Mouse (Mus musculus) adrenal gland, adult 10 weeks (tissue): Measurements from ENCODE around the gene Trim23. TPM values are rescaled to one million over a fixed set of nuclear protein-coding genes. Genes with fewer than 3 reads are reported as not detected.

Experiments used
- polyA plus RNA-seq: library from polyadenylated mRNA; stranded (reverse); fragments of 350-450 nt; fragmentation: Illumina TruSeq; extraction: RNeasy Lipid Tissue Mini Kit (QIAGEN cat#74804); gene quantifications from one replicate; pipeline ENCODE4 v1.2.3, GENCODE M21; 2014; ENCODE audit warnings: low read depth, low replicate concordance

Gene Trim23
- 90.7 TPM for polyA plus RNA-seq

DNA sequence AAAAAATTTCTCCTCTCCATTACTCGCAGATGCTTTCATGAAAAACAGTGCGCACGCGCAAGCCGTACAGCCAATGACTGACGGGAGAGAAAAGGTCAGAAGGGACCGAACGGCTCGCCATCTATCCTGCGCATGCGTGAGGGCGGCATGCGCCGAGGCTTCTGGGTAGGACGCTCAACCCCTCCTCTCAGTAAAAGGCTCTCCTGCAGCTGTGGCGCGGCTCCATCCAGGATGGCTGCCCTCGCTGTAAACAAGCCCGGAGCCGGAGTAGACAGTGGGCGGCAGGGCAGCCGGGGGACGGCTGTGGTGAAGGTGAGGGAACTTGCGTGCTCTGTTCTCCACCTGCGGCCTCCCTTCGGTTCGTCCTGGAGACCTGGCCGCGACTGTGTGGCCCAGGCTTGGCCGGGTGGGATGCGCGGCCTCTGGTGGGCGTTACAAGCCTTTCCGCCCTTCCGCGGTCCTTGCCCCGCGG lies at the start of gene Trim23:
Gene Trim23, plus strand, starts transcription at position 148 of the 472 bp plus-strand sequence.

GRCm38 (mm10) chr13:104177796-104178649 lies 574 bp upstream of the Trim23 start, which contains the start of gene Trappc13:
TSS of gene Trappc13 (minus strand) at chr13:104178469.

GRCm38 (mm10) chr13:104228384-104229066 lies 49.9 kb downstream of the Trim23 start, which contains the start of the genes Cenpk and Ppwd1:
TSS of gene Cenpk (plus strand) at chr13:104228611.
TSS of gene Ppwd1 (minus strand) at chr13:104228843.

Other genes starting within 250 kb of the Trim23 start
- 81.1 TPM for gene Nln, start 69.2 kb upstream of the Trim23 start, polyA plus RNA-seq
- 14.7 TPM for gene Sgtb, start 69.1 kb upstream of the Trim23 start, polyA plus RNA-seq
- 143 TPM for gene Trappc13, start 328 bp upstream of the Trim23 start, polyA plus RNA-seq
- 21.9 TPM for gene Cenpk, start 49.8 kb downstream of the Trim23 start, polyA plus RNA-seq
- 36.1 TPM for gene Ppwd1, start 50.0 kb downstream of the Trim23 start, polyA plus RNA-seq
- gene Adamts6, start 109.0 kb downstream of the Trim23 start, polyA plus RNA-seq = 5.6 TPM